Mouse (Mus musculus) embryo, embryonic 11 days (tissue): ENCODE results near the gene Tmc2.
A peak's percentile ranks its signal among the peaks of the same experiment; 100 is the strongest.

ENCODE experiments used
- DNase-seq: peaks from one replicate; pipeline ENCODE4 v3.0.0-alpha.2; 2015

The Tmc2 gene

GRCm38 (mm10) chr2:130256762-130257161 lies 61.8 kb downstream of the Tmc2 start:
- DNase-seq, result no peak

- no peak for DNase-seq
These were observed 65.8 kb downstream of the Tmc2 start for GRCm38 (mm10) chr2:130260822-130261221.

- DNase-seq, result no peak
These were observed 66.9 kb downstream of the Tmc2 start for GRCm38 (mm10) chr2:130261914-130262313.

- DNase-seq, result no peak
These were observed 67.4 kb downstream of the Tmc2 start for GRCm38 (mm10) chr2:130262398-130262797.

- DNase-seq, result no peak
These were observed 70.5 kb downstream of the Tmc2 start for GRCm38 (mm10) chr2:130265520-130265919.

GRCm38 (mm10) chr2:130268074-130268473 lies 73.1 kb downstream of the Tmc2 start:
- no peak for DNase-seq

GRCm38 (mm10) chr2:130273732-130274131 lies 78.7 kb downstream of the Tmc2 start:
- DNase-seq, result peak; percentile 47

GRCm38 (mm10) chr2:130274149-130274861 lies 79.3 kb downstream of the Tmc2 start, which contains the start of gene Nop56:
TSS of gene Nop56 (plus strand) at chr2:130274430.
- DNase-seq, result peak; percentile 99

- DNase-seq, result no peak
These were observed 79.9 kb downstream of the Tmc2 start for GRCm38 (mm10) chr2:130274862-130275261.

GRCm38 (mm10) chr2:130275649-130276048 lies 80.7 kb downstream of the Tmc2 start:
- DNase-seq, result peak; percentile 72

- no peak for DNase-seq
These were observed 84.7 kb downstream of the Tmc2 start for GRCm38 (mm10) chr2:130279600-130280091.

- DNase-seq, result no peak
These were observed 85.2 kb downstream of the Tmc2 start for GRCm38 (mm10) chr2:130280224-130280623.

GRCm38 (mm10) chr2:130280818-130281217 lies 85.8 kb downstream of the Tmc2 start:
- no peak for DNase-seq

GRCm38 (mm10) chr2:130283854-130284654 lies 89.1 kb downstream of the Tmc2 start, which contains the start of gene Idh3b:
TSS of gene Idh3b (minus strand) at chr2:130284547.
- DNase-seq, result peak; percentile 94

GRCm38 (mm10) chr2:130289086-130289485 lies 94.1 kb downstream of the Tmc2 start:
- no peak for DNase-seq

- peak; percentile 82 for DNase-seq
These were observed 96.4 kb downstream of the Tmc2 start for GRCm38 (mm10) chr2:130291434-130291833.

- DNase-seq, result no peak
These were observed 98.0 kb downstream of the Tmc2 start for GRCm38 (mm10) chr2:130293009-130293408.

- DNase-seq, result peak; percentile 74
These were observed 98.5 kb downstream of the Tmc2 start for GRCm38 (mm10) chr2:130293486-130293885.

GRCm38 (mm10) chr2:130294218-130294935 lies 99.4 kb downstream of the Tmc2 start:
- no peak for DNase-seq

- DNase-seq, result peak; percentile 88
These were observed 99.9 kb downstream of the Tmc2 start, which contains the start of gene Ebf4 for GRCm38 (mm10) chr2:130294936-130295277. TSS of gene Ebf4 (plus strand) at chr2:130295169.

GRCm38 (mm10) chr2:130295331-130296133 lies 100.5 kb downstream of the Tmc2 start:
- peak; percentile 83 for DNase-seq

GRCm38 (mm10) chr2:130296134-130296745 lies 101.2 kb downstream of the Tmc2 start:
- DNase-seq, result no peak
